Mouse (Mus musculus): ENCODE data around the gene Zfhx2.

GRCm38 (mm10) chr14:55015767-55016111 lies 76.4 kb downstream of the Zfhx2 start:
- TF ChIP-seq ZC3H11A (IDR thresholded peaks at IDR 0.05; ENCODE audit: borderline replicate concordance, low read depth, low read length) (no peak), CHD2 (IDR thresholded peaks at IDR 0.05; ENCODE audit: low read depth, low read length) (no peak), MAFK (IDR thresholded peaks at IDR 0.05; ENCODE audit: insufficient read depth, low read depth, low read length) (no peak), HCFC1 (IDR thresholded peaks at IDR 0.05; ENCODE audit: borderline replicate concordance, insufficient read depth, low read length) (no peak), ZNF384 (IDR thresholded peaks at IDR 0.05; ENCODE audit: low read depth, low read length) (no peak)

Data from ES-E14 (cell line).